Mouse (Mus musculus): ENCODE results near the gene Lrp2bp.

The Lrp2bp gene

DNA sequence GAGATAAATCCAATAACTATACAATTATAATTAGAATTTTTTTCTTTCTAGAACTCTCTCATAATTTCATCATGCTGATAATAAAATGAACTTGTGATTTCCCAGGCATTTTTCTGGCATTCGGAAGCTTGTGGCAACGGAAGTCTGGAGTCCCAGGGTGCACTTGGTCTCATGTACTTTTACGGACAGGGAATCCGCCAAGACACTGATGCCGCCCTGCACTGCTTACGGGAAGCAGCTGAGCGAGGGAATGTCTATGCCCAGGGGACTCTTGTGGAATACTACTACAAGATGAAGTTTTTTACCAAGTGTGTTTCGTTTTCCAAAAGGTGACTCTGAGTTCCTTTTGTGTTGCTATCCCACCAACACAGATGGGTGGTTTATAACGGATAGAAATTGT lies 23.7 kb downstream of the Lrp2bp start:
- DNase-seq (ENCODE audit: extremely low read depth, insufficient read length, low spot score): no peak

DNA sequence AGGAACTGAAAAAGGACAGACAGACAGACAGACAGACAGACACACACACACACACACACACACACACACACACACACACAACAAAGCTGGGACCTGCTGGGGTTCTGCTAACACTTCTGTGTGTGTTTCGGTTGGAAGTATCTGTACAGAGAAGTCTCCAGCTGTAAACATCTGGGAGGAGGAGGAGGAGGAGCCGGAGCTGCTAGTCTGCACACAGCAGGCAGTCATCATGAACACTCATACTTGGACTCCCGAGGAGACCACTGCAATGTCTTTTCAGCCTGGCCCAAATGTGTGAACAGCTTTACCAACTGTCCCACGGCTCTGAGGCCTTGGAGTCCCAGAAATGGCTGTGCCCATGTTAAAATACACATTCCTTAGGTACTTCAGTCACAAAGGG lies 25.3 kb downstream of the Lrp2bp start:
- no peak for DNase-seq (ENCODE audit: extremely low read depth, insufficient read length, low spot score)

DNA sequence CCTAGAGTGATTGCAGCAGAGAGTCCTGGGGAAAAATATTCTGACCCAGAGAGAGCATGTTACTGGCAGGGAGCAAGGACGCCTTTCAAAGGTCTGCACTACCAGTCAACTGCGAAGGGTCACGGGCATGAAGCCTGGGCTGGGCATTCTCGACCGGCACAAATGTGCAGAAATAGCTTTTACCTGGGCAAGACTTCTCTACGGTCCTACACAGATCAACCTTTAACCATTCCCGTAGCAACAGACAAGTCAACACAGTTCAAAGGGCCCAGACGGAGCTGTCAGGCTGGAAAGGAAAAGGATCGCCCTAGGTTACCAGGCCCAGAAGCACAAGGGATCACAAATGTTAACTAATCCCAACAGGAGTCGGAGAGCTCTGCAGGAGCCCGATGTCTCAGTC lies 37.1 kb downstream of the Lrp2bp start:
- no peak for DNase-seq (ENCODE audit: extremely low read depth, insufficient read length, low spot score)

DNA sequence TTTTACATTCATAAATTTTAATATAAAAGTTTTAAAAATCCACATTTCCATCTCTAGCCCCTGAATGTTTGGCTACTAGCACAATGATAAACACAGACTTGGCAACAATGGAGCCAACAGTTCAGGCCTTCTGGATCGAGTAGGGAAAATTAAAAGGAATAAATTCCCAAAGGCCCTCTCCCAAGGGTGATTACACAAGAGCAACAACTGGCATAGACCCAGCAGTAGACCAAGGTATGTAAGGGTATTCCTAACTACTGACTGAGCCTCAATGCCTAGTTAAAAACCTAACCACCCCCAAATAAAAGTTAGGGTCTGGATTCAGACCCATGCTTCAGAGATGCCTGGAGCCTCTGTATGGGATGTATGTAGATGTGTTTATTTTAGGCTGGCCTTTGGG lies 40.6 kb downstream of the Lrp2bp start:
- no peak for DNase-seq (ENCODE audit: extremely low read depth, insufficient read length, low spot score)

DNA sequence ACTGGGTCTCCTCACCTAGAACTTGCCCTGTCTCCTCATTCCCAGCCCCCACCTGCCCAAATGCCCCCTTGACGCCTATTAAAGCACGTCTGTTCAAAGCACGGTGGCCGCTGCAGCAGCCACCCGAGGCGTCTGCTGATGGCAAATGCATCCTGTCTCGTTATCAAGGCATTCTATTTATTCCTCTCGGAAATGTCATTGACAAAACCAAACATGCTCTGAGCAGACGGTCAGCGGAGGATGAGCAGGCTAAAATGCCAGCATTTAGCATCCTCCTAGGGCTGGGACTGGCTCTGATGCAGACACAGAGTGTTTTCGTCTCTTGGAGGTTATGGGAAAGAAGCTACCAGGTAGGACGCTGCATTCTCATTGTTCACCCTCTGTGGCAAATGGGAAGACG lies 41.2 kb downstream of the Lrp2bp start:
- DNase-seq (ENCODE audit: extremely low read depth, insufficient read length, low spot score): no peak

DNA sequence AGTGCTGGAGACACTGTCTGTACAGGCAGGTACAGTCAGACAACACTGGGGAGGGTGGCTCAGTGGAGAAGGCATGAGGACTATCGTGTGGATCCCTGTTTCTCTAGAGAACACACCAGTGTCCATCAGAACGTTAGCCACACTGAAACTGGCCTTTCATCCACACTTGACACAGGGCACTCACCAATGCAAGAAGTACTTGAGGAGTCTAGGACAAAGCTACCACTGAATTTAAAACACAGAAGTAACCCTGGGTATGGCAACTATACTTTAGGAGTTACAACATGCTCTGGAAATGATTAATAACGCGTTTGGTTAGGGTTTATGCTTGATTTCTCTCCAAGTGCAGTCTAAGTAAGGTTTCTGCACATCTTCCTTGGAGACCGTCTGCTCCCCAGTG lies 73.7 kb downstream of the Lrp2bp start:
- no peak for DNase-seq (ENCODE audit: extremely low read depth, insufficient read length, low spot score)

DNA sequence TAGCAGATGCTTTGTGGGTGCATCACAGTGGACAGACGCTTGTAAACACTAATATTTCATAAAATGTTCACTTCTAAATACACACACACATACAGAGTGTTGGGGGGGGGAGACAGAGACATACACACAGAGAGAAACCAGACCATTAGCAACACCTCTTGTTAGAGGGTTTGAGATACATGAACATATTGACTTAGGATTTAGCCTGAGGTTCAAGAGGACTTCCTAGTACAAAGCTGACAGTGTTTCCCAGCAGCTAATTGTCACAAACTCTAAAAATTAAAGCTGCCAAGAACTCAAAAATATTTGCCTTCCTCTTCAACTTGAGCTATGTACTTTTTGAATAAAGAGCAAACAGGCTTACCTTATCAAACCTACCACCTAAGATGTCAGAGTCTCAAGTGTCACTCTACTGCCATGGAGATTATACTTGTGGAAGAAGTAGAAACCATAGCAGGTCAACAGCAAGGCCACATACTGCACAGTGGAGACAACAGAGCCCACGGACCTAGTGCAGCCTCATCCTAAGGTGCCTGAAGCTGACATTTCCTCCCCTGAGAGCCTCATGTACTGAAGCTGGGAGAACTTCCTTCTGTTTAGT lies 74.5 kb downstream of the Lrp2bp start:
- no peak for DNase-seq (ENCODE audit: extremely low read depth, insufficient read length, low spot score)

DNA sequence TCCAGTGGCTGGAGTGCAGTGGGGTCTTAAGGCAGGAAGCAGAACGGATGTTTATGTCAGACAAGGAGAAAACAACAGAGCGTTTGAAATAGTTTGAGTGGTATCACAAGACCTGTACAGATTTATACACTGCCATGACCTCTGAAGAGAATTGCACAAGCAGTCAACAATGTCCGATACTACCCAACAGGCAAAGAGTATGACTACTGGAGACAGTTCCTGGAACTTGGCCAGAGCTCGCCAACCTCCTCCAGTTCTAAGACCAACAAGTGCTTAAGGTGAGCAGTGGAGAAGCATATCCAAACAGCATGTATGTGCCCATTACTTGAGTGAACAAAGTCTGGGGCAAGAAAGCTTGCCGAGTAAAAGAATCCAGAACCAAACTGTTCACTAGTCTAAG lies 76.1 kb downstream of the Lrp2bp start:
- DNase-seq (ENCODE audit: extremely low read depth, insufficient read length, low spot score): no peak

DNA sequence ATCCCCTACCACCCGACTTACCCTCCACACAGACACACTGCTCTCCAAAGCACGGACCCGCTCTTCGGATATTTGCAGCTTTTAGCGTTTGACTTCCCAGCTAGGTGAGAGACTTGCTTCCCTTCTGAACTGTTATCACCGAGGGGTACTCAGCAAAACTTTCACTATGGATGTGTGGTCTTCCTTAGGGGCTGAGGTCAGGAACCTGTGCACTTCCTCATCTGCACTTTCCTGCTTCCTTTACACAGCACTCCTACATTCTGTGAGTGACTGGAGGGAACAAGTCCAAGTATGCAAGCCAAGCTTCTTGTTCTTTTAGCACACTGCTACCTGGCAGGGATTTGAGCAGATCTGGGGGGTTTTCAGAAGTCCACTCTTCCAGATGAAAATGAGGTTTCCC lies 79.8 kb downstream of the Lrp2bp start:
- no peak for DNase-seq (ENCODE audit: extremely low read depth, insufficient read length, low spot score)

Data from 3134 (cell line).